Mouse (Mus musculus): ENCODE results near the gene Rxra.

GRCm38 (mm10) chr2:27762920-27763780, 86.9 kb downstream of the Rxra start:
- TF ChIP-seq ZMIZ1 (IDR thresholded peaks at IDR 0.05; ENCODE audit: low read depth, low read length), result no peak
- no peak for TF ChIP-seq EP300 (IDR thresholded peaks at IDR 0.05; ENCODE audit: low read length)

Measured in CH12.LX (cell line).